Mouse (Mus musculus): ENCODE data around the gene Olfr1459. TPM values are rescaled to one million over a fixed set of nuclear protein-coding genes. Genes with fewer than 3 reads are reported as not detected.

Olfr1459 gene
- total and polyA plus RNA-seq, 3 experiments: 1.5 to 5.8 TPM; not detected in 1

DNA sequence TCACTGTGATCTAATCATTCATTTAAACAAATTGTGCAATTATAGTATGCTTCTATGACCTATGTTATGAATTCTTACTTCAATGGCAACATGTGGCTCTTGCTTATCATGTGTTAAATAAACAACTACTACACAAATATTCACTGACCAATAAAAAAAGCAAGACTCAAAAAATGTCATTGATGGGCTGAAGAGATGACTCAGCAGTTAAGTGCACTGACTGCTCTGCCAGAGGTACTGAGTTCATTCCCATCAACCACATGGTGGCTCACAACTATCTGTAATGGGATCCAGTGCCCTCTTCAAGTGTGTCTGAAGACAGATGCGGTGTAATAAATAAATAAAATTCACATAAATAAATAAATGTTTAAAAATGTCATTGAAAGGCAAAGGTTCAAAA lies 55.4 kb downstream of the Olfr1459 start:
- H3K9me3 ChIP-seq (replicated peaks; ENCODE audit: insufficient read depth, low read length): no peaks in the 10 kb centered on the region
- no peaks in the 10 kb centered on the region for H3K79me2 ChIP-seq (ENCODE audit: control insufficient read depth, insufficient read depth, low read length, poor library complexity)
- H3K36me3 ChIP-seq (ENCODE audit: control insufficient read depth in 1 of 2, insufficient read depth in 2 of 2, low read length in 2 of 2): no peaks in the 10 kb centered on the region

More for the DNA sequence above, 55.4 kb downstream of the Olfr1459 start:
- Histone ChIP-seq H3K4me1 (ENCODE audit: control insufficient read depth in 1 of 2, insufficient read depth in 2 of 2, low read length in 2 of 2) (no peaks in the 10 kb centered on the region), H3K27me3 (ENCODE audit: control insufficient read depth in 1 of 2, insufficient read depth in 2 of 2, low read length in 2 of 2) (no peaks in the 10 kb centered on the region), H3K9ac (ENCODE audit: control insufficient read depth, low read depth, low read length, poor library complexity, severe bottlenecking) (no peak overlapping the region), H3K27ac (ENCODE audit: control insufficient read depth, low read depth, low read length) (no peak overlapping the region), H3K4me3 (ENCODE audit: control insufficient read depth in 1 of 2, insufficient read depth in 1 of 2, low read depth in 2 of 2, low read length in 2 of 2) (no peak overlapping the region)
- TF ChIP-seq GATA1 (IDR thresholded peaks at IDR 0.05; ENCODE audit: low read depth, low read length): no peak
- no peak for DNase-seq (ENCODE audit: low read depth, low spot score)

Other genes with a start within 250 kb of the Olfr1459 start
- gene Olfr1447, start 245.8 kb downstream of the Olfr1459 start, total RNA-seq (2012; rRNA removed): not detected in 2 replicates
- gene Olfr1447, start 245.8 kb downstream of the Olfr1459 start, polyA plus RNA-seq (2012; ENCODE audit: insufficient read depth in 1 of 2, insufficient read length in 2 of 2, low read depth in 1 of 2, low replicate concordance in 2 of 2, missing spikeins in 1 of 2): not detected
- gene Olfr1448, start 225.1 kb downstream of the Olfr1459 start, total RNA-seq (2012; rRNA removed): not detected in 2 replicates
- not detected for gene Olfr1448, start 225.1 kb downstream of the Olfr1459 start, polyA plus RNA-seq (2012; ENCODE audit: insufficient read depth in 1 of 2, insufficient read length in 2 of 2, low read depth in 1 of 2, low replicate concordance in 2 of 2, missing spikeins in 1 of 2)
- gene Olfr1449, start 218.7 kb downstream of the Olfr1459 start, total RNA-seq (2012; rRNA removed): not detected in 2 replicates
- not detected for gene Olfr1449, start 218.7 kb downstream of the Olfr1459 start, polyA plus RNA-seq (2012; ENCODE audit: insufficient read depth in 1 of 2, insufficient read length in 2 of 2, low read depth in 1 of 2, low replicate concordance in 2 of 2, missing spikeins in 1 of 2)
- gene Olfr1450, start 199.3 kb downstream of the Olfr1459 start, total RNA-seq (2012; rRNA removed): not detected in 2 replicates
- gene Olfr1450, start 199.3 kb downstream of the Olfr1459 start, polyA plus RNA-seq (2012; ENCODE audit: insufficient read depth in 1 of 2, insufficient read length in 2 of 2, low read depth in 1 of 2, low replicate concordance in 2 of 2, missing spikeins in 1 of 2): not detected
- not detected in 2 replicates for gene Olfr1451, start 154.5 kb downstream of the Olfr1459 start, total RNA-seq (2012; rRNA removed)
- gene Olfr1451, start 154.5 kb downstream of the Olfr1459 start, polyA plus RNA-seq (2012; ENCODE audit: insufficient read depth in 1 of 2, insufficient read length in 2 of 2, low read depth in 1 of 2, low replicate concordance in 2 of 2, missing spikeins in 1 of 2): not detected
- gene Olfr1453, start 121.2 kb downstream of the Olfr1459 start, total RNA-seq (2012; rRNA removed): not detected in 2 replicates
- not detected for gene Olfr1453, start 121.2 kb downstream of the Olfr1459 start, polyA plus RNA-seq (2012; ENCODE audit: insufficient read depth in 1 of 2, insufficient read length in 2 of 2, low read depth in 1 of 2, low replicate concordance in 2 of 2, missing spikeins in 1 of 2)
- not detected in 2 replicates for gene Olfr1454, start 88.9 kb downstream of the Olfr1459 start, total RNA-seq (2012; rRNA removed)
- not detected for gene Olfr1454, start 88.9 kb downstream of the Olfr1459 start, polyA plus RNA-seq (2012; ENCODE audit: insufficient read depth in 1 of 2, insufficient read length in 2 of 2, low read depth in 1 of 2, low replicate concordance in 2 of 2, missing spikeins in 1 of 2)
- not detected in 2 replicates for gene Olfr1457, start 51.7 kb downstream of the Olfr1459 start, total RNA-seq (2012; rRNA removed)
- gene Olfr1457, start 51.7 kb downstream of the Olfr1459 start, polyA plus RNA-seq (2012; ENCODE audit: insufficient read depth in 1 of 2, insufficient read length in 2 of 2, low read depth in 1 of 2, low replicate concordance in 2 of 2, missing spikeins in 1 of 2): not detected
- gene Olfr1458, start 42.8 kb downstream of the Olfr1459 start, total RNA-seq (2012; rRNA removed): not detected in 2 replicates
- gene Olfr1458, start 42.8 kb downstream of the Olfr1459 start, polyA plus RNA-seq (2012; ENCODE audit: insufficient read depth in 1 of 2, insufficient read length in 2 of 2, low read depth in 1 of 2, low replicate concordance in 2 of 2, missing spikeins in 1 of 2): not detected
- not detected in 2 replicates for gene Olfr1461, start 13.5 kb upstream of the Olfr1459 start, total RNA-seq (2012; rRNA removed)
- gene Olfr1461, start 13.5 kb upstream of the Olfr1459 start, polyA plus RNA-seq (2012; ENCODE audit: insufficient read depth in 1 of 2, insufficient read length in 2 of 2, low read depth in 1 of 2, low replicate concordance in 2 of 2, missing spikeins in 1 of 2): not detected
- gene Olfr1462, start 36.2 kb upstream of the Olfr1459 start, total RNA-seq (2012; rRNA removed): not detected in 2 replicates
- gene Olfr1462, start 36.2 kb upstream of the Olfr1459 start, polyA plus RNA-seq (2012; ENCODE audit: insufficient read depth in 1 of 2, insufficient read length in 2 of 2, low read depth in 1 of 2, low replicate concordance in 2 of 2, missing spikeins in 1 of 2): not detected
- gene Olfr1463, start 81.8 kb upstream of the Olfr1459 start, total RNA-seq (2012; rRNA removed): not detected in 2 replicates
- not detected for gene Olfr1463, start 81.8 kb upstream of the Olfr1459 start, polyA plus RNA-seq (2012; ENCODE audit: insufficient read depth in 1 of 2, insufficient read length in 2 of 2, low read depth in 1 of 2, low replicate concordance in 2 of 2, missing spikeins in 1 of 2)
- gene Olfr1465, start 166.0 kb upstream of the Olfr1459 start, total RNA-seq (2012; rRNA removed): not detected in 2 replicates
- not detected for gene Olfr1465, start 166.0 kb upstream of the Olfr1459 start, polyA plus RNA-seq (2012; ENCODE audit: insufficient read depth in 1 of 2, insufficient read length in 2 of 2, low read depth in 1 of 2, low replicate concordance in 2 of 2, missing spikeins in 1 of 2)
- not detected in 2 replicates for gene Olfr1466, start 189.3 kb upstream of the Olfr1459 start, total RNA-seq (2012; rRNA removed)
- not detected for gene Olfr1466, start 189.3 kb upstream of the Olfr1459 start, polyA plus RNA-seq (2012; ENCODE audit: insufficient read depth in 1 of 2, insufficient read length in 2 of 2, low read depth in 1 of 2, low replicate concordance in 2 of 2, missing spikeins in 1 of 2)
- not detected in 2 replicates for gene Olfr1467, start 212.7 kb upstream of the Olfr1459 start, total RNA-seq (2012; rRNA removed)
- not detected for gene Olfr1467, start 212.7 kb upstream of the Olfr1459 start, polyA plus RNA-seq (2012; ENCODE audit: insufficient read depth in 1 of 2, insufficient read length in 2 of 2, low read depth in 1 of 2, low replicate concordance in 2 of 2, missing spikeins in 1 of 2)

Data from MEL (cell line).